Mouse (Mus musculus): ENCODE measurements around the gene Tdrkh.

GRCm38 (mm10) chr3:94374636-94375035 lies 38.4 kb upstream of the Tdrkh start:
- no peak for TF ChIP-seq CTCF (IDR thresholded peaks at IDR 0.05; ENCODE audit: low read depth, low read length)
- no peak for TF ChIP-seq POLR2A (IDR thresholded peaks at IDR 0.05; ENCODE audit: insufficient read depth, low read length)
- TF ChIP-seq EP300 (IDR thresholded peaks at IDR 0.05; ENCODE audit: insufficient read depth, low read depth, low read length) = no peak
